Mouse (Mus musculus) G1E (cell line): ENCODE measurements around the gene Vipr1. TPM values are rescaled to one million over a fixed set of nuclear protein-coding genes. Genes with fewer than 3 reads are reported as not detected.

Source experiments
- ATAC-seq: 2 replicates; pipeline ENCODE4 v1.8.0; 2016; ENCODE audit warnings: mild to moderate bottlenecking; ENCODE audit not compliant: insufficient number of reproducible peaks, poor library complexity, low FRiP score, severe bottlenecking; ENCODE audit errors: extremely low read depth
- DNase-seq: peaks from one replicate; pipeline ENCODE4 v3.0.0; 2012; ENCODE audit warnings: low spot score
- H3K27me3 ChIP-seq: 2 replicates; pipeline ENCODE4 v1.6.1; 2012; ENCODE audit warnings: mild to moderate bottlenecking, low read length, inconsistent platforms; ENCODE audit not compliant: insufficient read depth
- H3K36me3 ChIP-seq: replicated peaks from 2 replicates; pipeline ENCODE3; 2012; ENCODE audit warnings: mild to moderate bottlenecking, inconsistent platforms
- H3K4me1 ChIP-seq: 2 replicates; pipeline ENCODE4 v1.6.1; 2012; ENCODE audit warnings: low read depth, low read length, inconsistent platforms, mixed read lengths; ENCODE audit not compliant: insufficient read depth
- H3K4me3 ChIP-seq: 2 replicates; pipeline ENCODE4 v1.5.1; 2012; ENCODE audit warnings: low read depth, mild to moderate bottlenecking, inconsistent platforms, low read length, moderate library complexity, mixed read lengths
- H3K9me3 ChIP-seq: replicated peaks from 2 replicates; pipeline ENCODE4 v1.6.1; 2012; ENCODE audit warnings: inconsistent platforms
- CTCF ChIP-seq: IDR thresholded peaks from 2 replicates; pipeline ENCODE4 v1.5.1; 2012; ENCODE audit warnings: low read depth, low read length, inconsistent platforms, mixed read lengths
- GATA1 ChIP-seq: IDR thresholded peaks from 2 replicates; pipeline ENCODE4 v1.6.1; 2012; ENCODE audit warnings: borderline replicate concordance, low read length, inconsistent platforms, mixed read lengths
- GATA2 ChIP-seq: IDR thresholded peaks from 2 replicates; pipeline ENCODE4 v1.6.1; 2012; ENCODE audit warnings: low read depth, low read length, inconsistent platforms, borderline replicate concordance
- POLR2AphosphoS5 ChIP-seq: IDR thresholded peaks from 2 replicates; pipeline ENCODE4 v1.6.1; 2012; ENCODE audit warnings: low read depth, low read length, inconsistent platforms; ENCODE audit not compliant: insufficient replicate concordance
- TAL1 ChIP-seq: conservative IDR thresholded peaks from 2 replicates; pipeline ENCODE4 v1.6.1; 2012; ENCODE audit warnings: low read depth, low read length, inconsistent platforms, mixed read lengths
- polyA plus RNA-seq: library from polyadenylated mRNA; stranded (reverse); fragments of >175 nt; gene quantifications from 2 replicates; pipeline ENCODE4 v1.2.3, GENCODE M21; 2012
- total RNA-seq, 2 experiments: library from RNA; stranded (forward) in 1 of 2; stranded (reverse) in 1 of 2; fragments of 200-1000 nt in 1 of 2; fragments of >200 nt in 1 of 2; fragmentation: Nextera tagmentation in 1 of 2; gene quantifications; 2 replicates each; pipeline ENCODE4 v1.2.3; 2014 to 2017

Gene Vipr1
- total and polyA plus RNA-seq, 3 experiments: under 0.01 TPM; not detected in 2

- H3K36me3 ChIP-seq: no peaks in the 10 kb centered on the region
- TF ChIP-seq CTCF: no peak
- no peak for TF ChIP-seq TAL1
- no peak for TF ChIP-seq POLR2AphosphoS5
- TF ChIP-seq GATA2: no peak
- no peak for TF ChIP-seq GATA1
- peaks cover 4% of the 10 kb centered on the region; the same call in 1 of the 2 replicates for H3K4me1 ChIP-seq
- peaks cover 2% of the 10 kb centered on the region; the same call in 1 of the 2 replicates for H3K27me3 ChIP-seq
- ATAC-seq (no peak), DNase-seq (no peak)
- H3K9me3 ChIP-seq: no peaks in the 10 kb centered on the region
- no peak overlapping the region for H3K4me3 ChIP-seq
Observed at GRCm38 (mm10) chr9:121613192-121613591, 29.3 kb upstream of the Vipr1 start.

- H3K9me3 ChIP-seq: no peaks in the 10 kb centered on the region
- DNase-seq: no peak
- no peak overlapping the region for H3K4me3 ChIP-seq
- H3K36me3 ChIP-seq: no peaks in the 10 kb centered on the region
- peaks cover 2% of the 10 kb centered on the region; the same call in 1 of the 2 replicates for H3K27me3 ChIP-seq
- ATAC-seq: no peak
- TF ChIP-seq GATA2: no peak
- TF ChIP-seq GATA1: no peak
- TF ChIP-seq CTCF: no peak
- TF ChIP-seq TAL1: no peak
- TF ChIP-seq POLR2AphosphoS5: no peak
- H3K4me1 ChIP-seq: peaks cover 4% of the 10 kb centered on the region; the same call in 1 of the 2 replicates
Observed at GRCm38 (mm10) chr9:121614241-121614757, 28.2 kb upstream of the Vipr1 start.

- no peak for DNase-seq
Observed at GRCm38 (mm10) chr9:121616471-121616870, 26.0 kb upstream of the Vipr1 start.

GRCm38 (mm10) chr9:121619441-121619840 is 23.1 kb upstream of the Vipr1 start:
- Histone ChIP-seq H3K9me3 (no peaks in the 10 kb centered on the region), H3K36me3 (no peaks in the 10 kb centered on the region), H3K27me3 (peaks cover 5% of the 10 kb centered on the region; the same call in 1 of the 2 replicates), H3K4me1 (peaks cover 4% of the 10 kb centered on the region; the same call in 1 of the 2 replicates), H3K4me3 (no peak overlapping the region)
- DNase-seq (no peak), ATAC-seq (no peak)
- TF ChIP-seq POLR2AphosphoS5: no peak
- TF ChIP-seq TAL1: no peak
- TF ChIP-seq GATA1: no peak
- TF ChIP-seq GATA2: no peak
- TF ChIP-seq CTCF: no peak

More at GRCm38 (mm10) chr9:121616471-121616870, 26.0 kb upstream of the Vipr1 start:
- TF ChIP-seq CTCF (no peak), POLR2AphosphoS5 (no peak), GATA2 (no peak), GATA1 (no peak), TAL1 (no peak)
- H3K27me3 ChIP-seq: peaks cover 5% of the 10 kb centered on the region; the same call in 1 of the 2 replicates
- H3K9me3 ChIP-seq: no peaks in the 10 kb centered on the region
- no peaks in the 10 kb centered on the region for H3K36me3 ChIP-seq
- H3K4me1 ChIP-seq: peaks cover 4% of the 10 kb centered on the region; the same call in 1 of the 2 replicates
- ATAC-seq: no peak
- no peak overlapping the region for H3K4me3 ChIP-seq

- DNase-seq: no peak
- Histone ChIP-seq H3K4me3 (no peak overlapping the region), H3K9me3 (no peaks in the 10 kb centered on the region), H3K4me1 (no peaks in the 10 kb centered on the region), H3K27me3 (peaks cover 2% of the 10 kb centered on the region; the same call in 1 of the 2 replicates), H3K36me3 (no peaks in the 10 kb centered on the region)
- TF ChIP-seq POLR2AphosphoS5: no peak
- no peak for TF ChIP-seq GATA1
- no peak for TF ChIP-seq CTCF
- no peak for TF ChIP-seq TAL1
- TF ChIP-seq GATA2: no peak
- ATAC-seq: no peak
Observed at GRCm38 (mm10) chr9:121623235-121623634, 19.3 kb upstream of the Vipr1 start.

GRCm38 (mm10) chr9:121624920-121625319 is 17.6 kb upstream of the Vipr1 start:
- Histone ChIP-seq H3K27me3 (no peaks in the 10 kb centered on the region), H3K4me1 (no peaks in the 10 kb centered on the region), H3K4me3 (no peak overlapping the region), H3K9me3 (no peaks in the 10 kb centered on the region), H3K36me3 (no peaks in the 10 kb centered on the region)
- TF ChIP-seq GATA1 (no peak), GATA2 (no peak)
- ATAC-seq (no peak), DNase-seq (no peak)

- Histone ChIP-seq H3K4me3 (no peak overlapping the region), H3K9me3 (no peaks in the 10 kb centered on the region), H3K36me3 (no peaks in the 10 kb centered on the region), H3K4me1 (no peaks in the 10 kb centered on the region), H3K27me3 (peaks cover 4% of the 10 kb centered on the region)
- no peak for DNase-seq
- no peak for TF ChIP-seq GATA2
- no peak for TF ChIP-seq CTCF
- no peak for ATAC-seq
Observed at GRCm38 (mm10) chr9:121630627-121631026, 11.9 kb upstream of the Vipr1 start.
